Mouse (Mus musculus) CD4-positive, CD25-positive, alpha-beta regulatory T cell, adult 2 months (primary cell): ENCODE measurements around the gene Pgf.
"Not testable (repeated sequence)": the region's sequence is repeated elsewhere in the genome, so short reads cannot be mapped to it uniquely, and the experiment has no call there.

Experiments used
- DNase-seq: peaks from one replicate; pipeline ENCODE4 v3.0.0-alpha.2; 2012; ENCODE audit warnings: low read depth, low spot score

Pgf gene

GRCm38 (mm10) chr12:85158801-85159200, 18.8 kb downstream of the Pgf start:
- DNase-seq: no peak

DNA sequence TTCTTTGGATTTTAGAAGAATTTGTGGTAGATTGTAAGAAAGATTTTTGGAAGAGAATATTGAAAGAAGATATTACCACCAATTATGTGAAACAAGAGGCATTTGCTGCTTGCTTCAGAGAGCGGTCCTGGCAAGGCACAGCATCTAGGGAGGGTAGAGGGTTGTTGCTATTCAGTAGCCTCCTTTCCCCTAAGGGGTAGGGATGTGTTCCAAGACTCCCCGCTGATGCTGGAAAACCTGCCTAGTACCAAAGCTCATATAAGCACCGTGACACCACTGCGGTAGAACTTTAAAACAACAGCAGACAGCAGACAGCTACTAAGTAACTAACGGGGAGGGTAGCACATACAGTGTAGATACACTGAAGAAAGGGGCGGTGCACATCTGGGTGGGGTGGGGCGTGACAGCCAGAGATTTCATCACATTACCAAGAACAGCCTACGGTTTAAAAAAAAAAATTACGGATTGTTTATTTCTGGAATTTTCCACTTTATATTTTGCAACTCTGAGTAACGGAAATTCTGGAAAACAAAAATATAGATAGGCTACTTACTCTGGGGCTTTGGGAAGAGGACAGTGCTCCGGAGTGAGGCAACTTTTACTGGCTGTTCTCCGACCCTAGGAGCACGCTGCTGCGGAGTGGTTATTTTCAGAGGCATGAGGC, 19.7 kb downstream of the Pgf start:
- DNase-seq: no peak

GRCm38 (mm10) chr12:85156324-85156723, 21.3 kb downstream of the Pgf start:
- DNase-seq: no peak

DNA sequence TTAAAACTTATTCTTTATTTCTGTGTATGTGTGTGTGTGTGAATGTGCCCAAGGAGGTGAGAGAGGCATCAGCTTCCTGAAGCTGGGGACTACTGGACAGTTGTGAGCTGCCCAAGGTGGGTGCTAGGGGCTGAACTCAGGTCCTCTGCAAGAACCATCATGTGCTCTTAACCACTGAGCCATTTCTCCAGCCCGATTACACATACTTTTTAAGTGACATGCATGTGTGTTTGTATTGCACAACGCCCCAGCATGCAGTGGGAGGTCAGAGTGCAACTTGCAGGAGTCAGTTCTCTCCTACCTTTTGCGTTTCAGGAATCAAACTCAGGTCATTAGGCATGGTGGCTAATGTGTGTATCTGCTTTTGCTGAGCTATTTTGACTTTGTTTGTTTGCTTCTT, 24.6 kb downstream of the Pgf start:
- DNase-seq: no peak

DNA sequence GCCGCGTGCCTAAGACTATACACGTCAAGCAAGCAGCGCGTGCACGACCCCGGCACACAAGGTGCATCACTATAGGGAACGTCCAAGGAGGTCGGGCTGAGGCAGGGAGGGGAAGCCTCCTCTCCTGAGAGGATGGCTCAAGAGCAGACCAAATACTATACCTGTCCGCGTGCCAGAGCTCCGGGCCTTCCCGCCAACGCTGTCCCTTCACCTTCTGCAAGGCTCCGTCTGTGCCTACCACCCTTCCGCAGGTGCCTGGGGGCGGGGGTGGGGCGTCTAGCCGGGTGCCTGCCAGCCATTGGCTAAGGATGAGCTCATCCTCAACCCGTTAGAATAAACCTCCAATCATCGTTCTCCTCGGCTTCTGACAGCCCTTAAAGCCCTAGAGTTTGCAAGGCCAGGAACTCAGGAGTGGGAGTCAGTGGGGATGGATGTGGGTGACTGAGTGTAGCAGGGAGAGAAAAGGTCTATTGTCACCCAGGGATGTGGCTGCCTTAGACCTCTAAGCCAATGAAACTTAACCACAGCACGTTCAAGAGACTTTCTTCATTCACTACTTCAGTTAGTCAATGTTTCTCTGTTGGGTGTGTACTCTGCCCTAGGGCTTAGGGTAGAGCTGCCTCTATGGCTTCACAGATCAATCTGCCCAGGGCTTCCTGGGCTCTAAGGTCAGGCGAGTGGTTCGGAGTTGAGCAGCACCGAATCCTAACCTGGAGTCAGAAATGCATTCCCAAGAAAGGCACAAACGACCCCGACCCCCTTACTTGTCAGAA, 26.4 kb downstream of the Pgf start, which contains the start of gene Rps6kl1:
Gene Rps6kl1 (minus strand): TSS at position 263 of the 773 bp plus-strand sequence.
- peak; percentile 75 for DNase-seq

DNA sequence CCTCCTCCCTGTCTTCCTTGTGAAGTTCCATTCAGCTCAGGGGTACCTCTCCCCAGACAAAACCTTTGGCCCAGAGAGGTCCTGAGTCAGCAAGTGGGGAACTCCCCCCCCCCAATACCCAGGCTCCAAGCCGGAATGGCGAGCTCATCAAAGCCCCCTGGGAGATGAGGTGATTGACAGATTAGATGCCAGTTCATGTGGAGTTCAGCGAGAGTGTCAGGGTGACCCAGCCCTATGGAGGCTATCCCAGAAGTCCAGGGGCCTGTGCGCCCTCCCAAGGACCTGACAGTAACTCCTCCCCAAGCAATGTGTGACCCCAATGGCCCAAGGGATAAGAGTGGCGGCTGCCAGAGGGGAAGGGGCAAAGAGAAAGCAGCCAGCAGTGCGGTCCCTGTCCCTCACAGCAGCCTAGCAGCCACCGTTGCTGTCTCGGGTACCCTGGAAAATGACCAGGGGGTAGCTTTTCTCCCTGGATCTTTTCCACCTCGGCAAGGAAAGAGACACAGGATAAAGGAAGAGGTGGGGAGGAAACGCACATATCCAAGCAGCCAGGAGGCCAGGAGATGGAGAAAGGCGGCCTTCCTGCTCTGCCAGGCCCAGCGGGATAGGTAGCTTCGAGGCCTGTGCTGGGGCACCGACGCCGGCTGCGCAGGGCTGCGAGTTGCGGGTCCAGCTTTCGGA, 27.1 kb downstream of the Pgf start:
- no peak for DNase-seq

DNA sequence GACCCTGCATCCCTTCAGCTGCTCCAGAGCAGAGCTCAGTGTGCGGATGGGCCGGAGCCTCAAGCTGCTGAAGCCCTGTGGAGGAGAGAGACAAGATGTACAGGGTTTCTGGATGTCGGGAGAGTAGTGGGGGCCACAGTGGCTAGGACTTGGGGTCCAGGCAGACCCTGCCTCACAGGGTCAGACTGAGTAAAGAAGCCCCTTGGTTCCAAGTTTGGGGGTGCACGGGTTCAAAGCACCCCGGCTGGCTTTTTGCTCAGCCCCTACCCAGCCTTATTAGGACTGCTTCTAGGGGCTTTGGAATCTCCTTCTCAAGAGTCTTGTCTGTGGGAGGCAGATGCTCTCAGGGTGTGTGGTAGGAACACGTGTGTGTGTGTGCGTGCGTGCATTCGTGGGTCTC, 30.7 kb downstream of the Pgf start:
- no peak for DNase-seq

- no peak for DNase-seq
These were observed 31.2 kb downstream of the Pgf start for GRCm38 (mm10) chr12:85146355-85146754.

DNA sequence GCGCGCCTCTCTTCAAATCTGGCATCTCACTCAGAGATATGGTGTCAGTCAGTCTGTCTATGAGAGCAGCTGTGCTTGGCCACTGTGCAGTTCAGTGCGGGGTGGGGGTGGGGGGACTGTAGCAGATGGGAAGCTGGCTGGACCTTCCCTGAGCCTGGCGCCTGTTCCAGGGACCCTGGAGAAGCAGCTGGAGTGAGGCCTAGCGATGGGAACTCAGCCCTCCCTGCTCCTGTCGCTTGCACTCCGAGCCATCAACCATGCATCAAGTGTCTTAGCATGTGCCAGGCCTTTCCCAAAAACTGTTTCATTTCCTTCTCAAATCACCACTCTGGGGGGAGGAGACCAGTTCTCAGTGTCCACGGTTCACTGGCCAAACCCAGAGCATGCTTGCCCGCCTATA, 32.0 kb downstream of the Pgf start:
- no peak for DNase-seq

GRCm38 (mm10) chr12:85144821-85145220, 32.8 kb downstream of the Pgf start:
- DNase-seq: no peak

DNA sequence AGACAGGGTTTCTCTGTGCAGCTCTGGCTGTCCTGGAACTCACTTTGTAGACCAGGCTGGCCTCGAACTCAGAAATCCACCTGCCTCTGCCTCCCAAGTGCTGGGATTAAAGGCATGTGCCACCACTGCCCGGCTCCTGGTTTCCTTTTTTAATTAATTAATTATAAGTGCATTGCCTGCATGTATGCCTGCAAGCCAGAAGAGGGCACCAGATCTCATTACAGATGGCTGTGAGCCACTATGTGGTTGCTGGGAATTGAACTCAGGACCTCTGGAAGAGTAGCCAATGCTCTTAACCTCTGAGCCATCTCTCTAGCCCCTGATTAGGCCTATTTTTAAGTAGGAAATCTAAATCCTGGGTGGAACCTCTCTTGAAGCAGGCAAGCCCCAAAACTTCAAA, 33.3 kb downstream of the Pgf start:
- not testable (repeated sequence) for DNase-seq

- peak; percentile 87 for DNase-seq
These were observed 34.8 kb downstream of the Pgf start for GRCm38 (mm10) chr12:85142803-85143202.

DNA sequence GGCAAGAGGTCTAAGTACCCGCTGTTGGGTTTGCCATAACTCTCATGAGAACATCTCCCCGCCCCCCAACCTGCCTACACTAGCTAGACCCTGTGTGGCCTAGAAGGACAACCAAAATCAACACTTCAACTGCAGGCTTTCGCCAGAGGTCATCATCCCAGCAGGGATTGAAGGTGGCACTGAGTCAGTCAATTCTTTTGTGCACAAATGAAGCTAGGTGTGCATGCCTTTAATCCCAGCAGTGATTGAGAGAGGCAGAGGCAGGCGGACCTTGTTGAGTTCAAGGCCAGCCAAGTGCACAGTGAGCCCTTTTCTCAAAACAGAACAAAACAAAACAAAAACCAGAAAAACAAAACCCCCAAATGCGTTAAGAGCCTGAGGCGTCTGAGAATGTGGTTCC, 36.5 kb downstream of the Pgf start:
- no peak for DNase-seq

GRCm38 (mm10) chr12:85140036-85140701, 37.4 kb downstream of the Pgf start:
- no peak for DNase-seq

DNA sequence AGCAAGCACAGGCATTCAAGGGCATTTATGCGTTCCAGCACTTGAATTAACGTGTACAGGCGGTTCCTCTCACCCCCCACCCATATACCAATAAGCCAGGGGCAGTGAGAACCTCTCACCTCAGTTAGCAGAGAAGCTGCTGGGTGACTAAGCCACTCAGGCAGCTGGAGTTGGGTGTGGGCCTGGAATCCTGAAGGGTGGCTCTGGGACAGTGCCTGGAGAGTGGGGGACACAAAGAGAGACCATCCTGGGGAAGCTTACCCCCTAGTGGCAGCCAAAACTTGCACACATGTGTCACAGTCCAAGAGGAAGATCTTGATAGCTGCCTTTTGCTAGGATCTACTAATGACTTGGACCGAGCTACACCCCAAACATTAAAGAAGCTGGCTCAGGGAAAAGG, 41.0 kb downstream of the Pgf start:
- DNase-seq: no peak

DNA sequence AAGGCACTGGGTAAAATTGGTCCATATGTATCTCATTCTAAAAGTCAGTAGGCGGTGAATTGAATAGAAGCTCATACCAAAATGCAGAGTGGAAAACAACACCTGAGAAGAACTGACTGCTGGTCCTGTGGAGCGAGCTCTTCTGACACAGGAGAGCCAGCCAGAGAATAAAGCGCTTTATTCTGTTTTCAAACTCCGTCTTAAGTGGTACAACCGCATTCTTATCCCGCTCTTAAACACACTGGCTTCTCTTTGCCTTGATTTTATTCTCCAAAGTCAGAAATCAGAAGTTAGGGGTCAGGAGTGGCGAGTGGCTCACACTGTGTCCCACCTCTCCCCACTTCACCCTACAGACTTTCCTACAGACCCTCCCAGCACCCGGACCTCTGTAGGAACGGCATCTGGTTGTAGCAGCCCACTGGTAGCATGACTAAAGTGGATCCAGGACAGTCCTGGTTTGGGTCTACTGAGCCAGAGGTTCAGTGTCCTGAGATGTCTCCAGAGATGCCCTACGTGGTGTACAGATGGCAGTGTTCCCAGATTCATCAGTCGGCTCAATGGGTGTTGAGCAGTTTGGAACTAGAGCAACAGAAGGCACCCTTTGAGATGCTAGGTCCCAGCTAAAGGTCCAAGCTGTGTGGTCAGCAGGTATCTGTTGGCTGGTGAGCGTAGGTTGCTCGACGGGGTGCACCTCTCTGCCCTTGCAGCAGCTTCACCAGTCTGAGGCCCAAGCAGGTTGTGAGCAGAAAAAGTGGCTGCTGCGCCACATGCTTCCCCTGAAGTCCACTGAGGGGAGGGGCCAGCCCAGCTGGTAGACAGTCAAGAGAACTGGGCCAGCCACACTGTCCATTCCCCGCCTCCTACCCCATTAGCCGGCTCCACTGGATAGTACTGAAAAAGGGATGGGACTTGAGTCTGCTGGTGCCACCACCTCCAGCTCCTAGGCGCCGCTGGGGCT, 41.8 kb downstream of the Pgf start:
- no peak for DNase-seq

DNA sequence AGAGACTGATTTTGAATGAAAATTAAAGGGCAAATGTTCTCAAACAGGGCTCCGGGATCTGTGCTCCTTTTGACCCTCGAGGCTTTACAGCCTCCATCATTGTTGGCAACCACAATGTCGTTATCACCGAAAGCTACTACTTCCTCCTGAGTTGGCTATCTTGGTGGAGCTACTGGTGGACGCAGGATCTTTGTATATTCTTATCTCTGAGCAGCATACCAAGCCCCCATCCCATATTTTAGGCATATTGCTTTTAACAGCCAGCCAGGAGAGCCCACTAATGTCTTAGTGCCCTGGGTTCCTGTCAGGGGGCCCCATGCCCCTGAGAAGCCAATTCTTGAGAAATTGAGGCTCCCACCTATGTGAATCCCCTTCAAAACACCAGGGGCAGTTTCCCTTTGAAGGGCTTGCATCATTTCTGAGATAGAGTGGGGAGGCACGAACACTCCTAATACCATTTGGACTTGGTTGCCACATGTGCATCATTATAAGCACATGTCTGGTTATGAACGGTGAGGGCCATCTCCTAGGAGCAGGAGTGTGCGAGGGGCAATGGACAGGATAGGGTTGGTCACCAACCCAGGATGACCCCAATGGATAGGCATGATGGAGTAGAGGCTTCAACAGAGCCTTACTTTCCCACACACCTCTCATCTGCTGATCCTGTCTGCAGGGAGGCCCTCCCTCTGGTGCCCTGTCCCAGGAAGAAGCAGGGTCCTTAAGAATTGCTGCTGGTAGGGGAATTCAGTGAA, 43.4 kb downstream of the Pgf start:
- DNase-seq: no peak

GRCm38 (mm10) chr12:85131361-85131760, 46.2 kb downstream of the Pgf start:
- DNase-seq: no peak

DNA sequence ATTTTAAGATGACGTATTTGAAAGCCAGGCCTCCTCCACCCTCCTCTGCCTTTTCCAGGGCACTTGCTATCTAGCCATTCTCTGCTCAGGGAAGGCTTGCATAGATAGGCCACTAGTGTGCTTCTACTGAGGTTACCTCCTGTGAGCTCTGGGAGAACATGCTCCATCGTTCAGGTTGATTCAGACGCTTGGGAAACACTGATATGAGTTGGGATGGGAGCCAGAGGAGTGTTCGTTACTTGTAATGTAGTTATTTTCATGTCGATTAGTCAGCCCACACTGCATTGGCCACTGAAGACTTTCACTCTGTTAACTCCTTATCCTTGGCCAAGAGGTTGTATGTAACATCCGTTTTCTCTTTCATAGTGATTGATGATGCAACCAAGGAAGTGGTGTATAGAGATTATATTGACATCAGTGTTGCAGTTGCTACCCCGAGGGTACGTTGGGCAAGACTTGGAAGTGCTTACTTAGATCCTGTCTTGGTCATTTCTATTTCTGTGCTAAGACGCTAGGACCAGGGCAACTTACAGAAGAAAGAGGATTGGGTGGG, 48.1 kb downstream of the Pgf start:
- no peak for DNase-seq
